Mouse (Mus musculus): ENCODE results near the gene Bet1l. TPM values are rescaled to one million over a fixed set of nuclear protein-coding genes. Genes with fewer than 3 reads are reported as not detected.
"Not testable (repeated sequence)": the region's sequence is repeated elsewhere in the genome, so short reads cannot be mapped to it uniquely, and the experiment has no call there.

The Bet1l gene
- polyA plus RNA-seq (2012; rRNA removed), result 22.0 and 22.5 TPM in 2 replicates

DNA sequence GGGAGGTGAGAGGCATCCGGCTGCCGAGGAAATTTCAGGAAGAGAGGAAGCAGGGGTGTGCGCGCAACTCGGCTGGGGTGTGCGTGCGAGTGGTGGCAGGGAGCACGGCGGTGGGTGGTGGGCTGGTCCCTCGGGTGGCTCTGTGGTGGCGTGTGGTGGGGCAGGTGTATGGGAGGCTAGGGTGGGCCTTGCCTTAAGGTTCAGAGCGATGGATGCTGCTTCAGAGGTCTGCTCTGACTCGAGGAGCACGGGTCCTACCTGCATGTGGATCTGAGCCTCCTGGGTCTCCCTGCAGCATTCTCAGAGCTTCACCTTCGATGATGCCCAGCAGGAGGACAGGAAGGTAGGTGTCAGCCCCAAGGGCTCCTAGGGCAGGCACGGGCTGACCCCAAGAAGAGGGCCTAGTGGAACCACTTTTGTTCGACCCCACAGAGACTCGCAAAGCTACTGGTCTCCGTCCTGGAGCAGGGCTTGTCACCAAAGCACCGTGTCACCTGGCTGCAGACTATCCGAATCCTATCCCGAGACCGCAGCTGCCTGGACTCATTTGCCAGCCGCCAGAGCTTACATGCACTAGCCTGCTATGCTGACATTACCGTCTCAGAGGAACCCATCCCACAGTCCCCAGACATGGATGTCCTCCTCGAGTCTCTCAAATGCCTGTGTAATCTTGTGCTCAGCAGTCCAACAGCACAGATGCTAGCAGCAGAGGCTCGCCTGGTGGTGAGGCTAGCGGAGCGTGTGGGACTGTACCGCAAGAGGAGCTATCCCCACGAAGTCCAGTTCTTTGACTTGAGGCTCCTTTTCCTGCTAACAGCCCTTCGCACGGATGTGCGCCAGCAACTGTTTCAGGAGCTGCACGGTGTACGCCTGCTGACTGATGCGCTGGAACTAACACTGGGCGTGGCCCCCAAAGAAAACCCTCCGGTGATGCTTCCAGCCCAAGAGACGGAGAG lies at the start of gene Bet1l:
Bet1l (minus strand) TSS at position 28 of the 956 bp plus-strand sequence.
- 16% methylated on average over 40 of the region's 40 CpGs for WGBS
- DNase-seq (ENCODE audit: low read depth, low spot score), result no peak

DNA sequence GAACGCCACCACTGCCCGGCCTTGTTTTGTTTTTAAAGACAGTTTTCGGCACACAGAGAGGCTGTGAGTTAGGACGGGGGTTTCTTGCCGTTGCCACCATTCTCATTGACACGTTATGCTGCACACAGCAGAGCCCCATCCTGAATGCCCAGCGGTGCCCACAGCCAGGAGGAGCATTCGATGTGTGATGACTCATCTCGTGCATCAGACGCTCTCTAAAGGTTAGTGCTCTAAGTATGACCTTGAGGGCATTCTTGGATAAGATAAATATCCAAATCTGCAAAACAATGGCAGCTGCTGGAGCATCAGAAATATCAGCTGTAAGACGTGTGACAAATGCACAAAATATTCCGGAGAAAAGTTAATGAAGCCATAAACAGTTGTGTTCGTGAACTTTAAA lies 49.8 kb upstream of the Bet1l start:
- 76% methylated on average over 13 of the region's 13 CpGs for WGBS
- no peak for DNase-seq (ENCODE audit: low read depth, low spot score)

DNA sequence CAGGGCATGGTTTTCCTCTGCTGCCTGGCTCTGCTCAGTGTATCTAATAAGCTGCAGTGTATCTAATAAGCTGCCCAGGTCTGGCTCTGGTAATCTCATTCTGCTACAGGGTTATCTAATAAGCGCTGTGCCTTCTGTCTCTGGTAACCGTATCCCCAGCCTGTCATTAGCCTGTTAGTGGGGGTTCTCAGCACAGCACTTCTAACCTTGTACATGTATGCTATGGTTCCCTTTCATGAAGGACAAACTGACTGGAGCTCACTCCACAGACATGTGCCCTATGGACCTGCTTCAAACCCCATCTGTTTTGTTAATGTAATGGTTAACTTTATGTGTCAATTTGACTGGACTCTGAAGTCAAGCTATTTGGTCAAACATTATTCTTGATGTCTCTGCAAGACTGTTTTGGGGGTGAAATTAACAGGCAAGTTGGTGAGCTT lies 48.3 kb upstream of the Bet1l start:
- DNase-seq (ENCODE audit: low read depth, low spot score), result no peak
- 77% methylated on average over 2 of the region's 2 CpGs for WGBS

GRCm38 (mm10) chr7:140903212-140903611 lies 45.8 kb upstream of the Bet1l start:
- WGBS, result 27% methylated on average over 13 of the region's 13 CpGs
- no peak for DNase-seq (ENCODE audit: low read depth, low spot score)

DNA sequence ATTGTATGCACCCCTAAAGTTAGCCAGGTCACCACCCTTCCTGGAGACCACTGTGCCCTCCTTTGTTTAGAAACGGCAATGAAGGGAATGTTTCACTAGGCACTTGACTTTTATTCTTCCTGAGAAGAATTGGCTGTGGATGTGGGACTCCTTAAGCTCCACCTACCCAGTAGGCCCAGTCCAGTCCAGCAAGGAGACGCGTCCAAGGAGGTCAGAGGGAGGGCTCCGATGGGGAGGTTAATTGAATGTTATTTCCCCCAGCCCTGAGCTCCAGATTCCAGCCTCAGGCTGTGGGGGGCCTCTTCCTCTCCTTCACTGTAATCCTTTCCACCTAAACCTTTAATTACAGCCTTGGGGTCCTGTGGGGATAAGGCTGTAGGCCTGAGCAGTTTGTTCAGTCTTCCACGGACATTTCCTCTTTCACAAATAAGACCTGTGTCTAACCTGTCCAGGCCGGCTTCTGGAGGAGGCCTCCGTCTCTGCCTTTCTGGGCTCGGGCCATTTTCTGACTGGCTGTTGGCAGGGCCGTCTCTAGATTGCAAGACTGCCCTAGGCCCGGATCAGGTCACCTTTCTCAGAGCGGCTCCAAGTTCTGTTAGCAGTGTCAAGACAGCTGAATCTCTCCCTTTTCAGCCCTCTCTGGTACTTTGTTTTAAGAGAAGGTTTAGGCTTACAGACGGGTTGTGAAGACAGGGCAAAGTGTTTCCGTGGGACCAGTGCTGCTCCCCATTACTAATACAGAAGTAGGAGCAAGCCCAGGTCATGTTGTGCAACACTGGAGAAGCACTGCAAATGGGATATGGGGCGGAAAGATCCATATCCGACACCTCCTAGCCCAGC lies 44.9 kb upstream of the Bet1l start:
- WGBS, result 86% methylated on average over 15 of the region's 15 CpGs
- DNase-seq (ENCODE audit: low read depth, low spot score), result no peak

- no peak for DNase-seq (ENCODE audit: low read depth, low spot score)
- 58% methylated on average over 10 of the region's 10 CpGs for WGBS
Observed at GRCm38 (mm10) chr7:140900220-140900619, 42.8 kb upstream of the Bet1l start, which contains the start of gene Cox8b. Gene Cox8b (minus strand): TSS chr7:140900446.

DNA sequence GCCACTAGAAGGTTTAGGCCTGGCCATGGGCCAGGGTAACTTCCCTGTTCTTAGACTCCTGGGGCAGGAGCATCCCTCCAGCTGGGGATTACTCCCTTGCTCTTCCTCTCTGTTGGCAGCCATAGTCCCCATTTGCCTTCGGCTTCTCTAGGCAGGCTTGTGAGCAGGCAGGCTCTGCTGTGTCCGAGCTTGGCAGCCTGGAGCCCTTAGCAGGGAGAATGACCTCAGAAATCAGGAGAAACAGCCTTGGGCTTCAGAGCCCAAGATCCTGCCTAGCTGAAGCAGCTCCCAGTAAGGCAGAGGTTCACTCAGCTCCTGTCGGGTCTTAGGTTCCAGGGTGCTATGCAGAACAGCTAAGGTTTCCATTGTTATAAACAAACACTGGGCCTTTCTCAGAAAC lies 41.7 kb upstream of the Bet1l start:
- 66% methylated on average over 3 of the region's 3 CpGs for WGBS
- DNase-seq (ENCODE audit: low read depth, low spot score), result no peak

GRCm38 (mm10) chr7:140897863-140898262 lies 40.5 kb upstream of the Bet1l start:
- WGBS, result 89% methylated on average over 7 of the region's 7 CpGs

DNA sequence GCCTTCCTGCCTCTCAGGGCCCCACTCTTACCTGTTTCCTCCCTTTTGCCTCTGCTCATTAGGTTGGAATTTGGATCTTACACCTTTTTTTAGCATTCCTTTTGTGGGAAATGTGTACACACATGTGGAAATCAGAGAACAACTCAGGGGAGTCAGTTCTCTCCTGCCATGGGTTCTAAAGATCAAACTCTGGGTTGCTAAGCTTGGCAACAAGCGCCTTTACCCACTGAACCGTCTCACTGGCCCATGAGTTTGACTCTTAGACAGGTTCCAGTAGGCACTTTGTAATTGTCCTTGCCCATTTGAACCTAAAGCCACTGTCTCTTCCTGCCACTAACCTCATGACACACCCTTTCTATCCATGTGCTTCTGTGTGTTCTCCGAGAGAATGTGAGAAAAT lies 37.2 kb upstream of the Bet1l start:
- WGBS, result 87% methylated on average over 3 of the region's 3 CpGs
- DNase-seq (ENCODE audit: low read depth, low spot score), result no peak

More at GRCm38 (mm10) chr7:140897863-140898262, 40.5 kb upstream of the Bet1l start:
- no peak for DNase-seq (ENCODE audit: low read depth, low spot score)

GRCm38 (mm10) chr7:140894031-140894430 lies 36.7 kb upstream of the Bet1l start:
- DNase-seq (ENCODE audit: low read depth, low spot score), result no peak
- WGBS, result 94% methylated on average over 7 of the region's 7 CpGs

DNA sequence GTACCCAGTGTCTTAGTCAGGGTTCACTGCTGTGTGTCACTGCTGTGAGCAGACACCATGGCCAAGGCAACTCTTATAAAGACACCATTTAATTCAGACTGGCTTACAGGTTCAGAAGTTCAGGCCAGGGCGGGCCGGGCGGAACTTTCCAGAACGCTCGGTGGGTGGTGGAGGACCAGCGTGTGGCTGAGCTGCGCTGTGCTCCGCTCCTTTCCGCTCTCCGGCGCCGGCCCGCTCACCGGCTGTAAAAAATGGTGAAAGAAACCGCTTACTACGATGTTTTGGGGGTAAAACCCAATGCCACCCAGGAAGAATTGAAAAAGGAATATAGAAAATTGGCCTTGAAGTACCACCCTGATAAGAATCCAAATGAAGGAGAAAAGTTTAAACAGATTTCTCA lies 33.3 kb upstream of the Bet1l start:
- DNase-seq (ENCODE audit: low read depth, low spot score), result not testable (repeated sequence)
- 95% methylated on average over 16 of the region's 16 CpGs for whole genome bisulfite sequencing

GRCm38 (mm10) chr7:140882469-140882803 lies 25.1 kb upstream of the Bet1l start:
- DNase-seq (ENCODE audit: low read depth, low spot score), result no peak
- under 1% methylated on average over 12 of the region's 12 CpGs for WGBS

- DNase-seq (ENCODE audit: low read depth, low spot score), result peak; percentile 84
- under 1% methylated on average over 59 of the region's 59 CpGs for WGBS
Observed at GRCm38 (mm10) chr7:140881696-140882468, 24.5 kb upstream of the Bet1l start, which contains the start of the genes Psmd13 and Sirt3. Gene Psmd13 (plus strand): TSS chr7:140881968. Gene Sirt3 (minus strand): TSS chr7:140882309.

- DNase-seq (ENCODE audit: low read depth, low spot score), result no peak
- 4% methylated on average over 8 of the region's 8 CpGs for WGBS
Observed at GRCm38 (mm10) chr7:140880865-140881515, 23.6 kb upstream of the Bet1l start.

- no peak for DNase-seq (ENCODE audit: low read depth, low spot score)
- 58% methylated on average over 3 of the region's 3 CpGs for WGBS
Observed at GRCm38 (mm10) chr7:140880419-140880818, 23.0 kb upstream of the Bet1l start.

- WGBS, result 83% methylated on average over 7 of the region's 7 CpGs
- no peak for DNase-seq (ENCODE audit: low read depth, low spot score)
Observed at GRCm38 (mm10) chr7:140879355-140879754, 22.0 kb upstream of the Bet1l start.

DNA sequence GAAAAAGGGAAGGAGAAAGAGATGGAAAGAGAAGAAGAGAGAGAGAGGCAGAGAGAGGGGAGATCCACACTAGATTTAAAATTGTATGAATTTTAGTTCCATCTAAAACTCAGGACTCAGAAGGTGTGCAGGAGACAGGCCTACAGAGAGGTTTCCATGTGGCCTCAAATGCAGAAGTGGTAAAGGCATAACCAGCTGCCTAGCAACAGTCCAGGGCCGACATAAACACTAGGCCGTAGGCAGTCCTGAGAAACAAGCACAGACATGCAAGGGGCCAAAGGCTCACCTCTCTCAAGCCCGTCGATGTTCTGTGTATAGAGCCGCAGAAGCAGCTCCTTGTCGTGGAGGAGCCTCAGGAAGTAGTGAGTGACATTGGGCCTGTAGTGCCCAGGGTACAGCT lies 20.0 kb upstream of the Bet1l start:
- DNase-seq (ENCODE audit: low read depth, low spot score), result no peak
- 84% methylated on average over 6 of the region's 6 CpGs for WGBS

- WGBS, result 87% methylated on average over 4 of the region's 4 CpGs
- DNase-seq (ENCODE audit: low read depth, low spot score), result no peak
Observed at GRCm38 (mm10) chr7:140874224-140874623, 16.8 kb upstream of the Bet1l start.

- 92% methylated on average over 12 of the region's 12 CpGs for WGBS
- no peak for DNase-seq (ENCODE audit: low read depth, low spot score)
Observed at GRCm38 (mm10) chr7:140864761-140865160, 7.4 kb upstream of the Bet1l start.

Measured in large intestine, adult 2 months (tissue).